Mouse (Mus musculus) CH12F3 (cell line): ENCODE measurements at regions not wholly inside any gene's neighbourhood (a gene's known extent, or its start where the extent isn't known, plus 50 kb on each side); places are given as distances from the start of the nearest gene placed in this dataset.

Source experiments
- in situ Hi-C: fragments of 300-500 bp; cut with MboI; formaldehyde crosslinking; loops from 2 replicates; pipeline ENCODE4 v1.14.3; 2020; ENCODE audit warnings: low sequenced_read_pairs

DNA sequence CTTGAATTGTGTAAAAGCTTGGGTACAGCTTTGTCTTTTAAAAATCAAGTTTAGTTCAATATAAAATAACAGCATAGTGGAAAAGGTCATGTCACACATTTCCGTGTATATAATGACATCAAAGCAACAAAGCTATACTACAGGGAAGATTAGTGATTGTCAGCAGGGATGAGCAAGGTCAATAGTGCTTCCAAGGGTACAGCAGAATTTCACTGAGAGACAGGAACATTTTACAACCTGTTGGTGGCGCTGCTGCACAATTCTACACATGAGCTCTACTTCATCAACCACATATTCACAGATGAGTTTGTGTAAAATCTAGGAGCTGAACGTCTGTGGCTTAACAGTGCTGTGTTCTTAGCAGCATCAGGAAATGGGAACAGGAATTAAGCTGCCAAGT is 74.3 kb upstream of the A2m start:
- in situ Hi-C loops: no loop called here

DNA sequence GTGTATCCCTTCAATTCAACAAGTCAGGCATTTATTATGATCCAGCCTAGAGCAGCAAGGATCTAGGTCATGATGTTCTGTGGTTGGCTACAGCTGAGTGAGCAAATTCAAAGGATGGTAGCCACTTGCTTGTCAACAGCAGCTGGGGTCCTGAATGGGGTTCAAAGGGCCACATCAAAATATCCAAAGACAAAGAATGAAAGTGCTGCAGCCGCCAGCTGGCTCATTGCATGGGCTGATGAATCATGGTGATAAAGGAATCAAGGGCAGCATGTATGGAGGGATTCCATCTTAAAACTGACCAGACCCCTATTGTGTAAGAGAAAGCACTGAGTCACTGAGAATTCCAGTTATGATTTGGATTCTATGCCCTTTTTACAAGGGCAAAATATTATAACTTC is 74.8 kb upstream of the A2m start:
- in situ Hi-C loops: no loop called here

DNA sequence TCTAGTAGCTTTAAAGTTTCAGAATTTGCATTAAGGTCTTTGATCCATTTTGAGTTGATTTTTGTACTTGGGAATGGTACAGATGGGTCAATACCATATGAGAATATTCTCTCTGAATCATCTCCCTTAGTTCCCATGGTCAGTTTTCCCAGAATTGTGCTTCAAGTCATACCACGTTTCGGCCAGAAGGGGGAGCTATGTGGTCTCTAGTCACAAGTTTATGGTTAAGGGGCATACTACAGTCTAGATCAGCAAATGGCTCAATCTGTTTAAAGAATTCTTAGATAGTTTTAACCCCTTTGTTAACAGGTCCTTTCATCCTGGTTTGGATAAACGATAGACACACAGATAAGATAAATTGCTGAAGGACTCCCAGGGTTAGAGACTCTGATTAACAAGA is 78.7 kb upstream of the A2m start:
- in situ Hi-C loops: no loop called here

DNA sequence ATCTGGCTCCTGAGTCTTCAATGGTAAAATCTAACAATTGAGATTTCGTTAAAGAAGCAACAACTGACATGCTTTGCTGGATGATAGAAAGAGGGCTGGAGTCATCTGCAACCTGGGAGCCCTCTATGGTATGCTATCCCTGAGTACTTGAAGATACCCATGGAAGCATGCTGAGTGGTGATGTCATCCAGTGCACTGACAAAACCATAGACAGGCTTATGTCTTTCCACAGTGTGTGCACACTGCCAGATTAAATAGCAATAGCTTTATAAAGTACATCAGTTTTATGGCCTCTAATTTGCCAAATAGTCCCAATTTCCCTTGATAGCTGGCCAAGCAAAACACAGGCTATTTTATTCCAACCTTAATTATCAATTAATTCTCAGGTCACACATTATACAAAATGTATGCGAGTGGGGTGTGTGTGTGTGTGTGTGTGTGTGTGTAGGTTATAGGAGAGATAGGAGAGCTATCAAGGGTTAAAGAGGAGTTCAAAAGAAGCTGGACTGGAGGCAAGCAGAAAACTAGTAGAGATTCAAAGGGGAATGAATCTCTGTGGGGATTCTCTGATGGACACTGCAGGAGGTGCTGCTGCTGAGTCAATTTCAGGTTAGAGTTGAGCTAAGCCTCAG is 80.1 kb upstream of the Iqsec3 start:
- in situ Hi-C loops: no loop called here

DNA sequence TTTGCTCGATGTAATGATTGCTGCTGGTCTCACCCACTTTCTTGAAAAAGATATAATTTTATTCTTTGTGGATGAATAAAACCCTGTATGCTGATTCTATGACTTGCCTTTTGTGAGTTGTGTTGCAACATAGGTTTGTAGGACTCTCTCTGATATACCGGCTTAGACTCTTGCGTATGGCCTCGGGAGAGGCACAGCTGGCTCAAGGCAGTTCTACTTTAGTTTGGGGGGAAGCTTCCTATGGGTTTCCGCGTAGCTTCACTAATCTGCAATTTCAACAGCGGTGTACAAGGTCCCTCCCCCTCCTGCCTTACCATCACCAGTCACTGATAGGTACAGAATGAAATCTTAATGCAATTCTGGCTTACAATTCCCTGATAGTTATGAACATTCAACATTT is 60.0 kb upstream of the Iqsec3 start:
- in situ Hi-C loops: loop anchor here (10.0 to 25.0 kb wide), 3 partner anchors 196 to 546 kb away; partner anchors contain the start of gene Slc6a12

DNA sequence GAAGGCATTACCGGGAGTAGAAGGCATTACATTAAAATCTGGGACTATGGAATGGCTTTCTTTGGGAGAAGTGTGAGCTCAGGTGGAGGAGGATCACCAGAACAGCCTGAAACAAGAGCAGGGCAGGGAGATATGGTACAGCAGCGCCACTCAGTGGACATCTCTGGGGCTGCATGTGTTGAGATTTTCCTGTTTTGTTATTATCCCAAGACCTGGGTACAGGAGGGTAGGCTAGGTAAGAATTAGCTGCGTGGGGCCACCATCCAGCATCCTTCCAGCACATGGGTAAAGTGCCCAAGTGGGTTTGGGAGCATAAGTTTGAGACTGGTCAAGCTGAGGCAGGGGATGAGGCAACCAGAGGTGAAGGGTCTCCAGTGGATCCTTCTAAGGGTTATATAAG is 59.4 kb upstream of the Iqsec3 start:
- in situ Hi-C loops: loop anchor here (10.0 to 25.0 kb wide), 3 partner anchors 196 to 546 kb away; partner anchors contain the start of gene Slc6a12

DNA sequence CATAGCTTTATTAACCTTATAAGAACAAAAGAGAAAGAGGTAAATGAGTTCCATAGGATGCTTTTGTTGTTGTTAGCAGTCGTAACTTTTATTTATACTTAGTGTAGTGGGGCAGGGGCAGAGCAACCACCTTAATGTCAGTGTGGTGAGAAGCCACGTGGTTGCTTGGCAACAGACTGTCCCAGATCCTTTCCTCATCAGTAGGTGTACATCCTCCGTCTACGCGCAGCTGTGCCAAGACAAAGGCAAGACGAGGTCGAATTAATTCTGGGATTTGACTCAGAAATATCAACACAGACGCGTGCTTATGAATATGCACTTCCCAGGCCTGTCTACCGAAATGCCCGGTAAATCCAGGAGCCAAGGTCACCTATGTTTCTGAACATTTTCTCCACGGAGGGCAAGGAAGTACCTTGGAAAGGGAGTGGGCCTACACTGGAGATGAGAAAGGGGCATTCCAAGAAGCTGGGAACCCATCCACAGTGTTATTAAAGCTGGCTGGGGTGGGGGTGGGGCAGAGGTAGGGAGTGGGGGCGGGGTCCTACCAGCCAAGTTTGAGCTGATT is 58.4 kb upstream of the Iqsec3 start:
- in situ Hi-C loops: loop anchor here (10.0 to 25.0 kb wide), 3 partner anchors 195 to 545 kb away; partner anchors contain the start of gene Slc6a12

DNA sequence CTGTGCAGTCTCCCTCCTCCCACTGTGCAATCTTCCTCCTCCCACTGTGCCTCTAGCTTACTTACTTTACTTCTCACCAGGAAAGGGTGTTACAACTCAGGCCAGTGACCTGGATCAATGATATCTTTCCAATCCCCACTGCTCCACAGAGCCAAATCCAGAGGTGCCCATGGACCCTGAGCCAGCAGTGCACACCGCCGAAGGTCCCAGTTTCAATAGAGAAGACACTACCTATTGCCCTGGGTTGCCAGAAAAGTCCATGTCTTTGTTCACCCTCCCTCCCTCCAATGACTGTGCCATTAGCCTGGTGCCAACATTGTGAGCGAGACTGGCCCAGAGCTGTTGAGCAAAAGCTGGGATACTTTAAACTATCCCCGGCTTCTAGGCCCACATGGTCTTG is 53.8 kb upstream of the Iqsec3 start:
- in situ Hi-C loops: loop anchor here (25.0 kb wide), 2 partner anchors 190 to 540 kb away; partner anchors contain the start of gene Slc6a12

DNA sequence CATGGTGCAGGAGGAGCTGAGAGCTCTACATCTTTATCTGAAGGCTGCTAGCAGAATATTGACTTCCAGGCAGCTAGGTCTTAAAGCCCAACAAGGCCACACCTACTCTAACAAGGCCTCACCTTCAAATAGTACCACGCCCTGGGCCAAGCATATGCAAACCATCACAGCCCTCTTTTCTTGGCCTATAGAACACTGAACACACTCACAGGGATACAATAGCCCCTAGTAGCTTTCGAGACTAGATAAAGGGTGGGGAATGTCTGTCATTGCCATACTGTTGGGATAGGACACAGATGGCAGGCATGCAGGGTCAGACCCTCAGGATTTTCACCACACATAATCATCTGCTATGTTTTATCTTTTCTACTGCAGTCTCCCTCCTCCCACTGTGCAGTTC is 52.6 kb upstream of the Iqsec3 start:
- in situ Hi-C loops: loop anchor here (25.0 kb wide), 2 partner anchors 189 to 539 kb away; partner anchors contain the start of gene Slc6a12

DNA sequence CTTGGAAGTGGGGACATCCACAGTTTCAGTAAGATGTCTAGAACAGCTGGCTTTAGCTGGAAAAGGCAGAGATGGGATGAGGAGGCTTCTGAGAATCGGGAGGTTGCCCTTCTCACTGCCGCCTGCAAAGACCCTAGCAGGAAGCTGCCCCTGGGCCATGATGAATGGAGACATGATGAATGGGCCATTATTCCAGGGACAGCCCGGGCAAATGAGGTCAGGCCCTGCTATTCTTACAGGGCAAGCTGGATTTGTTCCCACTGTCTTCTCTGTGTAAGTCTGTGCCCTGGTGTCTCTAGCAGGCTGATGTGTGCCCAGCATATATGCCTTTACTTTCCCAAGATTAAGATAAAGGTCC is 51.1 kb upstream of the Iqsec3 start:
- in situ Hi-C loops: no loop called here

DNA sequence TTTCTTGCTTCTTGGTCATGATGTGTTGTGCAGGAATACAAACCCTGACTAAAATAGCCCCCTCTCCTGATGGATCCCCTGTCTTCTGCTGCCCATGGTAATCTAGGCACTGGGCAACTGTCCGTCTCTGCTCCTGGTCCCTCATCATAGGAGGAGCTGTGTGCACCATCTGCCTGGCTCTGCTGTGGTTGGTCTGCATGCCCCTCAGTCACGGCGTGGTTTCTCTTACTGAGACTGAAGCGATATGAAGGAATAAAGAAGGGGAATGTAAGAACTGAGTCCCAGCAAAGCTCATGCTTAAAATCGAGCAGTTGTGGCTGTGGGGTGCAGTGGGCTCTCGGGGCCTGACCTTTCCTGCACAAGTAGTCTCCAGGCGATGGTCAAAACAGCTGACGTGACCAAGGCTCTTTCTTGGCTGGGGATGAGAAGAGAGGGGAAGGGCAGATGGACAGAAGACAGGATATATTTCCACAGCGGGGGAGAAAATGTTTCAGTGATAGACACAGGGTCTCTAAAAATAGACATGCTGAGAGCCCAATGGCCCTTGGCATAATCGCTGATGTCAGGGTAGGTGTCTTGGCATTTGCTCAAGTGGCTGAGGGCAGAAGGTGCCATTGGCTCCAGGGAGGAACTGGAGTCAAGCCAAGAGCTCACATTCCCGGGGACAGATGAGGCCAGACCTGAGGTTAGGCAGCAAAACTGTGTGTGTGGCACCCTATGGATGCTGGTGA is 50.6 kb upstream of the Iqsec3 start:
- in situ Hi-C loops: no loop called here
